Mouse (Mus musculus) limb, embryonic 11.5 days (tissue): ENCODE measurements around the gene Ttll11. TPM values are rescaled to one million over a fixed set of nuclear protein-coding genes. Genes with fewer than 3 reads are reported as not detected.

ENCODE experiments used
- ATAC-seq: fragments of 200-750 bp; cut with Nextera tagmentation; 2 replicates; pipeline ENCODE4 v1.8.0; 2017; ENCODE audit warnings: low read depth; ENCODE audit not compliant: insufficient number of reproducible peaks, low FRiP score, low TSS enrichment
- DNase-seq: peaks from one replicate; pipeline ENCODE4 v3.0.0-alpha.2; 2015; ENCODE audit warnings: low spot score
- H3K27ac ChIP-seq: fragments of 300-500 bp; sonication (generic); replicated peaks from 2 replicates; pipeline ENCODE4 v1.5.1; 2014; ENCODE audit warnings: low read depth, mild to moderate bottlenecking, low read length
- H3K27me3 ChIP-seq: fragments of 300-500 bp; sonication (generic); 2 replicates; pipeline ENCODE4 v1.6.1; 2014; ENCODE audit warnings: mild to moderate bottlenecking, low read length, mixed read lengths; ENCODE audit not compliant: control insufficient read depth, insufficient read depth
- H3K36me3 ChIP-seq: fragments of 300-500 bp; sonication (generic); 2 replicates; pipeline ENCODE4 v1.6.1; 2014; ENCODE audit warnings: mild to moderate bottlenecking, low read length, moderate library complexity, mixed read lengths; ENCODE audit not compliant: control insufficient read depth, insufficient read depth
- H3K4me1 ChIP-seq: fragments of 300-500 bp; sonication (generic); 2 replicates; pipeline ENCODE4 v1.6.1; 2014; ENCODE audit warnings: low read length, mixed read lengths; ENCODE audit not compliant: control insufficient read depth, insufficient read depth
- H3K4me2 ChIP-seq: fragments of 300-500 bp; sonication (generic); 2 replicates; pipeline ENCODE4 v1.6.1; 2014; ENCODE audit warnings: low read depth, mild to moderate bottlenecking, moderate library complexity; ENCODE audit not compliant: severe bottlenecking
- H3K4me3 ChIP-seq: fragments of 300-500 bp; sonication (generic); 2 replicates; pipeline ENCODE4 v1.5.1; 2014; ENCODE audit warnings: low read depth, low read length
- H3K9ac ChIP-seq: fragments of 300-500 bp; sonication (generic); 2 replicates; pipeline ENCODE4 v1.6.1; 2014; ENCODE audit warnings: mild to moderate bottlenecking, low read length
- H3K9me3 ChIP-seq: fragments of 300-500 bp; sonication (generic); 2 replicates; pipeline ENCODE4 v1.6.1; 2016; ENCODE audit warnings: low read length; ENCODE audit not compliant: control insufficient read depth
- WGBS: fragments of 180-500 bp; shearing (Covaris S2); extraction: QIAGEN DNeasy Blood & Tissue Kit; methylation state at CpG from one replicate; pipeline ENCODE4 v1.1.7; 2014; 5-methylcytosine and 5-hydroxymethylcytosine counted together
- polyA plus RNA-seq: library from polyadenylated mRNA; unstranded; fragments of >200 nt; fragmentation: Nextera tagmentation; extraction: Ambion mirVana; gene quantifications from 2 replicates; pipeline ENCODE4 v1.2.1, GENCODE M21; 2014

Gene Ttll11
- polyA plus RNA-seq, 1 experiment from 2014 or later: 0.97 TPM

GRCm38 (mm10) chr2:35831904-35832581 is 147.7 kb downstream of the Ttll11 start:
- Histone ChIP-seq H3K9me3 (no peaks in the 10 kb centered on the region; the same call in 1 of the 2 replicates), H3K27ac (no peak overlapping the region), H3K9ac (no peak overlapping the region), H3K27me3 (no peaks in the 10 kb centered on the region), H3K36me3 (no peaks in the 10 kb centered on the region), H3K4me2 (no peak overlapping the region), H3K4me3 (no peak overlapping the region), H3K4me1 (0 out of 2 replicates have a peak, but pooled peaks cover 2% of the 10 kb centered on the region)
- ATAC-seq (no peak), DNase-seq (no peak)
- 85% methylated on average over 10 of the region's 10 CpGs for WGBS

GRCm38 (mm10) chr2:35830966-35831903 is 148.5 kb downstream of the Ttll11 start:
- Histone ChIP-seq H3K9me3 (no peaks in the 10 kb centered on the region), H3K36me3 (no peaks in the 10 kb centered on the region), H3K4me2 (no peak overlapping the region), H3K9ac (no peak overlapping the region), H3K27ac (no peak overlapping the region), H3K4me1 (0 out of 2 replicates have a peak, but pooled peaks cover 2% of the 10 kb centered on the region), H3K4me3 (no peak overlapping the region), H3K27me3 (no peaks in the 10 kb centered on the region)
- WGBS: 72% methylated on average over 6 of the region's 6 CpGs
- no peak for ATAC-seq
- no peak for DNase-seq

- Histone ChIP-seq H3K27me3 (no peaks in the 10 kb centered on the region), H3K4me3 (no peak overlapping the region), H3K9me3 (no peaks in the 10 kb centered on the region), H3K36me3 (no peaks in the 10 kb centered on the region), H3K27ac (no peak overlapping the region), H3K4me1 (0 out of 2 replicates have a peak, but pooled peaks cover 2% of the 10 kb centered on the region), H3K4me2 (no peak overlapping the region), H3K9ac (no peak overlapping the region)
- DNase-seq: no peak
- ATAC-seq: no peak
- 94% methylated on average over 4 of the region's 4 CpGs for WGBS
These were observed 150.6 kb downstream of the Ttll11 start for GRCm38 (mm10) chr2:35829136-35829535.

GRCm38 (mm10) chr2:35827886-35828285 is 151.8 kb downstream of the Ttll11 start:
- no peak for ATAC-seq

GRCm38 (mm10) chr2:35825157-35825556 is 154.6 kb downstream of the Ttll11 start:
- Histone ChIP-seq H3K9me3 (no peaks in the 10 kb centered on the region), H3K9ac (no peak overlapping the region), H3K36me3 (no peaks in the 10 kb centered on the region), H3K4me2 (no peak overlapping the region), H3K27ac (no peak overlapping the region), H3K27me3 (no peaks in the 10 kb centered on the region), H3K4me1 (no peaks in the 10 kb centered on the region), H3K4me3 (no peak overlapping the region)
- ATAC-seq (no peak), DNase-seq (no peak)
- 65% methylated on average over 7 of the region's 7 CpGs for WGBS

More at GRCm38 (mm10) chr2:35827886-35828285, 151.8 kb downstream of the Ttll11 start:
- no peak for DNase-seq
- Histone ChIP-seq H3K9ac (no peak overlapping the region), H3K27me3 (no peaks in the 10 kb centered on the region), H3K4me2 (no peak overlapping the region), H3K4me1 (0 out of 2 replicates have a peak, but pooled peaks cover 2% of the 10 kb centered on the region), H3K9me3 (no peaks in the 10 kb centered on the region), H3K36me3 (no peaks in the 10 kb centered on the region), H3K27ac (no peak overlapping the region), H3K4me3 (no peak overlapping the region)
- 50% methylated on average over 4 of the region's 4 CpGs for WGBS

- Histone ChIP-seq H3K27ac (no peak overlapping the region), H3K9me3 (no peaks in the 10 kb centered on the region), H3K9ac (no peak overlapping the region), H3K27me3 (no peaks in the 10 kb centered on the region), H3K36me3 (no peaks in the 10 kb centered on the region), H3K4me3 (no peak overlapping the region), H3K4me2 (no peak overlapping the region), H3K4me1 (no peaks in the 10 kb centered on the region)
- ATAC-seq: no peak
- WGBS: 81% methylated on average over 6 of the region's 6 CpGs
- DNase-seq: no peak
These were observed 156.1 kb downstream of the Ttll11 start for GRCm38 (mm10) chr2:35823589-35823988.

- no peak overlapping the region for H3K4me3 ChIP-seq
- no peak overlapping the region for H3K4me2 ChIP-seq
- no peak overlapping the region for H3K27ac ChIP-seq
- no peak for DNase-seq
- no peaks in the 10 kb centered on the region for H3K4me1 ChIP-seq
- 32% methylated on average over 2 of the region's 2 CpGs for WGBS
- H3K9me3 ChIP-seq: no peaks in the 10 kb centered on the region
- H3K36me3 ChIP-seq: no peaks in the 10 kb centered on the region
- no peak overlapping the region for H3K9ac ChIP-seq
- no peak for ATAC-seq
- H3K27me3 ChIP-seq: no peaks in the 10 kb centered on the region
These were observed 160.8 kb downstream of the Ttll11 start for GRCm38 (mm10) chr2:35818883-35819282.

- Histone ChIP-seq H3K27me3 (no peaks in the 10 kb centered on the region), H3K27ac (no peak overlapping the region), H3K9me3 (no peaks in the 10 kb centered on the region), H3K4me1 (no peaks in the 10 kb centered on the region), H3K36me3 (no peaks in the 10 kb centered on the region), H3K9ac (no peak overlapping the region), H3K4me3 (no peak overlapping the region), H3K4me2 (no peak overlapping the region)
- WGBS: 77% methylated on average over 5 of the region's 5 CpGs
- no peak for DNase-seq
- no peak for ATAC-seq
These were observed 163.6 kb downstream of the Ttll11 start for GRCm38 (mm10) chr2:35816056-35816661.
